Mouse (Mus musculus): ENCODE results near the gene Gm20388.

GRCm38 (mm10) chr8:121439351-121439750 lies 1528.7 kb downstream of the Gm20388 start:
- no peak for TF ChIP-seq TAL1 (IDR thresholded peaks at IDR 0.05; ENCODE audit: low read length)
- TF ChIP-seq GATA1 (IDR thresholded peaks at IDR 0.05; ENCODE audit: low read length) = no peak

All from erythroblast, embryonic 14.5 days (primary cell).